Mouse (Mus musculus) thymus, adult 18-20 months (tissue): ENCODE results near the gene Cfap54.
A peak's percentile ranks its signal among the peaks of the same experiment; 100 is the strongest.

Experiments used
- DNase-seq, 2 experiments: peaks; one replicate each; pipeline ENCODE4 v3.0.0; 2022; ENCODE audit warnings: mixed read lengths in 2 of 2

Gene Cfap54

DNA sequence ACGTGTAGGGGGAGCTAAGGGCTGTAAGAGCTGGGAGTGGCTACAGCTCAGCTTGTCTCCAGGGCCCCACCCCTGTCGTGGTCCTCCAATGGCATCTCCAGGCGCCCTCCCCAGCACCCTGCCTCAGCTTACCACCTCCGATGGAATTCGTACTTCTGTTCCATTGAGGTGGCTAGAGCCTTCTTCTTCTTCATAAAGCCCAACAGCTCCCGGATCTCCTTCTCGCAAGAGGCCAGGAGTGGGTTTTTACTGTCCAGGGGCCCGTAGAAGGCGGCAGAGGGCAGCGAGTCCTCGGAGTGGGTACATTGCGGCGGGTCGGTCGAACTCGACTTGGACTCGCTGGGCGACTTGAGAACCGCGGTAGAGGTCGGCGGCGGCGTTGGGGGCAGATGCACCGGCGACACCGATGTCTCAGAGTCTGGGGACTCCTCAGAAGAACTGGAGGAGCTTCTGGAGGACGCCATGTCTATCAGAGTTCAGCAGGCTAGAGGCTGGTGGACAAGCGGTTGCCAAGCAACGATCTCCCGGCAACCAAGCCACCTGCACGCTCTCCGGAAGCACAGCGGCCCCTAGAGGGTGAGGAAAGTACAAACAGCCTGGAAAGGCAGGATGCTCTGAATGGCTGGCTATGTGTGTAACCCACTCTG lies at the start of gene Cfap54:
Cfap54 (minus strand) TSS at position 486 of the 647 bp plus-strand sequence.
- DNase-seq, result peak; percentile 75 to 86

DNA sequence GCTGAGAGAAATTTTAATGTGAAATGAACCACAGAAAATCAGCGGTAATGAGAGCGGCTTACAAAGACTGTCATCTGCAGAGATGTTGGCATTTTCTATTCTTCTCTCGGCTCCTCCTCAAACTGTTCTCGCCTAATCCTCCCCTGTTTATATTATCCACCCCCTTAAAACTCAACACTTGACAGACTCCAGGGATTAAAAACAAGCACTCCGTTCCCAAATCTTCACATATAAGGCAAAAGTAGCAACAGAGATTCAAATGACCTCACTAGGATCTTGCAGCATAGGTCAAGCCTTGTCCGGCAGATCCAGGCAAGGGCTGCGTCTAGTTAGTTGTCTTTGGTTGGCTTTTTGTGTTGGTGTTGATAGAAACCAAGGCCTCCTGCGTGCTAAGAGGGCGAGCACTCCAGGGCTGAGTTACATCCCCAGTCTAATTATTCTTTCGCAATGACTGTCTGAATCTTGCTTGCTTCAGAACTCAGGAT lies 49.1 kb upstream of the Cfap54 start:
- DNase-seq, result no peak

DNA sequence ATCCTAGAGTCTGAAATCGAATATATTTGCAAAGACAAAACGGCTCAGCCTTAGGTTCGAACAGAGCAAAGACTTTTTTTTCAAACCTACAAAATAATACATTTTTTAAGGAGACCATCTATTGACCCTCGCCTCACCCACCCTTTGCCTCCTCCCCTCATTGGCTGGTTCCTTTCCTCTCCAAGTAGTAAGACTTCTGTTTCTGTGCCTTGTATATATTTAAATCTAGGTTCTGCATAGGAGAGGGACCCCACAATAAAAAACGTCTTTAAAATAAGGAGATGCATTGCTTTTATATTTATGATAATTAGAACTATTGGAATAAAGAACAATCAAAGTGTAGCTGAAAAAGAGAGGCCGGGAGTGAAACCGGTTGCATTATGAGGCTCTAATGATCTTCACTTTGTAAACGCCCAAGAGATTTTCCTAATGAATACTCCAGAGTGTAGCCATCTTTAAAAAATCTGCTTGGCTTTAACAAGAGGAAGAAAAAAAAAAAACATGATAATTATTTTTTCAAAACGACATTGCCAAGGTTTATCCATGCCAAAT lies 48.6 kb upstream of the Cfap54 start:
- DNase-seq, result no peak

DNA sequence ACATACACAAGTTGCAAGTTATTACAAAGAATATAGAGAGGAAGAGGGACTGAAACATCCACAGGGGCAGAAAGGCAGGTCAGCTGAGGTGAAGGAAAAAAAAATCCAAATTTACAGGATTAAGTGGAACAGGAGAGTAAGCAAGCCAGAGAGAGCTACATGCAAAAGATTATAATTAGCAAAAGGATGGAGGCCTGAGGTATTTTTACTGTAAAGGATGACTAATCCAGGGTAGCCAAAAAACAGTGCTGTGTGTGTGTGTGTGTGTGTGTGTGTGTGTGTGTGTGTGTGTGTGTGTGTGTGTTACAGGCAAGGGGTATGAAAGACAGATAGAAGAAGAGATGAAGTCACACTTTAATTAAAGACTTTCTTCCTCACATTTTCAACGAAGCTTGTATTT lies 47.9 kb upstream of the Cfap54 start:
- DNase-seq, result no peak

DNA sequence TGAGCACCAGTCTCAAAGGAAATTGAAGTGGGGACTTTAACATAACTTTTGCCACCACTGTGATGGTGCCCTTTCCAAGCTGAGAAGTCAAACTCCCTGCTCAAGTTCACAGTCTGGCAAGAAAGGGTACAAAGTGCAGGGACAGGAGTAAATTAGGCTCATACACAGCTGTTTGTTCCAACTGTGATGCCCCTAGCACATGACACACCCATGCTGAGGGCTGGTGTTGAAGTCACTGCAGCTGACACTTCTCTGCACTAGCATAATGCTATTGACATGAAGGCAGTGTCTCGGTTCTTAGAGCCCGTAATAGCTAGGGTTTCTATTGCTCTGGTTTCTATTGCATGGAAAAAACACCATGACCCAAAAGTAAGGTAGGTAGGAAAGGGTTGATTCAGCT lies 47.1 kb upstream of the Cfap54 start:
- no peak for DNase-seq

DNA sequence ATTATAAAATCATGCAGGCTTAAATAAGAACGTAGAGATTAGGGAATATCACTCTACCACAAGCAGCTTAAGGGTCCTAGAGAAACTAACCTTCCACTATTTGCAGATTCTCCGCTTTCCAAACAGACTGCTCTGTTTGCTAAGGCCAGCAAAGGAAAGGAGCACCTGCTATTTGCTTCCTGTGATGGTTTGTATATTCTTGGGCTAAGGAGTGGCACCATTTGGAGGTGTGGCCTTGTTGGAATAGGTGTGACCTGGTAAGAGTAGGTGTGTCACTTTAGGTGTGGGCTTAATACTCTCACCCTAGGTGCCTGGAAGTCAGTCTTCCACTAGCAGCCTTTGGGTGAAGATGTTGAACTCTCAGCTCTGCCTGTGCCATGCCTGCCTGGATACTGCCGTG lies 44.6 kb upstream of the Cfap54 start:
- DNase-seq, result no peak

DNA sequence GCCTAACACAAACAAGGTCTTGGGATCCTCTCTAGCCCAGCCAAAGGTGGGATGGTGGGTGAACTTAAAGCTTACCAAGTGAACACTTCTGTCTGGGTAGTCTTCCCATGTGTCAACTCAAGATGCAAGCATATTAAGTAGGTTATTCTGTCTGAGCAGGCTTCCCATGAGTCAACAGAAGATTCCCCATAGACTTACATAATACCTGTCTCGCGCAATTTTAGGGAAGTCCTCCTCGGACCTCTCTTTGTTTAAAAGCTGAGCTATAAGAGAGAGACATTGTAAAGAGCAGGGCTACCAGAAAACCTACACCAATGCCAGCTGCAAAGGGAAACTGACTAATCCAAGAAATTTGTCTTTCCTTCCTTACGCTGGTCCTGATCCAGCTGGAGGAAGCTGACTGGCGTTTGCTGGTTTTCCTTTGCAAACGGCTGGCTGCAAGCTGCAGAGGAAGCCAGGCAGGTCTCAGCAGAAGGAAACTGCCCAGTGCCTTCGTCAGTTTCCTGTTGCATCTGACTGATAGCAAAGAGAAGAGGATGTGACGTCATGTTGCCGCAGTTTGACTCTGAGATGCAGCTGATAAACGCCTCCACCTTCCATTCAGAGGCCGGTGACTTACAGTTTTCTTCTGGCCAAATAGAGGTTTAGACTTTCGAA lies 42.7 kb upstream of the Cfap54 start:
- peak; percentile 73 to 87 for DNase-seq

DNA sequence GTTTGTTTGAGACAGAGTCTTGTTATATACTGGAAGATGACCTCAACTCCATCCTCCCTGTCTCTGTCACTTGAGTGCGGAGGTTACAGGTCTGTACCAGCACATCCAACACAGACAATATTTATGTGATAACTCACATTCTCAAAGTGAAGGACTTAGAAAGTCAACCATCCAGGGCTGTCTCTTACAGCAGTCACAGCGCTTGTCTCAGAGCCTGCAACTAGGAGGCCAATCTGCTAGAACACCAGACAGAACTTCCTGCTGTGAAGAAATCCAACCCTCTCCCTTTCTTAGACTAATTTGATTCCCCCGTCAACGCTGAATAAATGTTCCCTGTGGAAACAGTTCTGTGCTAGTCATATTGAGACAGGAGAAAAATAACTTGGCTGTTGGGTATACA lies 41.9 kb upstream of the Cfap54 start:
- no peak for DNase-seq

DNA sequence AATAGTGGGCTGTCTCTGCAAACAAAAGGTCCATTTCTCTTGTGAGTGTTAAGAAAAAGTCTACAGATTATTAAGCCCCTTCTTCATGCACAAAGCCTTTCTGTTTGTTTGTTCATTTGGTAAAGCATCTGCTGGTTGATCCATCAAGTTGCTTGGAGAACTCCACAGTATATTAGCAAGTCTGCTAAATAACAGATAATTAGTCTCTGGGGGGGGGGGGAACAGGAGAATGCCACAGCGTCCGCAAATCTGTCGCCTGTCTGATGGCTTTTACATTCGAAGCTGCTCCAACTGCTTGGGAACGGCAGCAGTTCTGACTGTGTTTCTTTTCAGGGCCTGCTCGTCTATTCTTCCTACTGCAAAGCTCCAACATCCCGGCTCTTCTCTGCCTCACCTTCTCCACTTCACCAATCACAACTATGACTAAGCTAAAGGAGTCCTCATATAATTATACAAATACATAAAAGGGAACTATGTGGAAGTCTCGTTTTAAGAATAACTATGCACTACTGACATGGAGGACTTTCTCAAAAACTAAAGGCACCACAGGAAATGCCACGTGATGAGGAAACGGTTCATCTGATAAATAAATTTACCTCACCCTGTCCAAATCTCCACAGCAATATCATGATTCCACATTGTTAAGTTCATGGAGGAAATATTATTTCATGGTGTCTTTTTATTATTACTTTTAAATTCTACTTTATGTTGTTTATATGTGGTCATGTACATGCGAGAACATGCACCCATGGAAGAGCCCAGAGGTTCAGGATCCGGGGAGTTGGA lies 41.2 kb upstream of the Cfap54 start:
- DNase-seq, result no peak

DNA sequence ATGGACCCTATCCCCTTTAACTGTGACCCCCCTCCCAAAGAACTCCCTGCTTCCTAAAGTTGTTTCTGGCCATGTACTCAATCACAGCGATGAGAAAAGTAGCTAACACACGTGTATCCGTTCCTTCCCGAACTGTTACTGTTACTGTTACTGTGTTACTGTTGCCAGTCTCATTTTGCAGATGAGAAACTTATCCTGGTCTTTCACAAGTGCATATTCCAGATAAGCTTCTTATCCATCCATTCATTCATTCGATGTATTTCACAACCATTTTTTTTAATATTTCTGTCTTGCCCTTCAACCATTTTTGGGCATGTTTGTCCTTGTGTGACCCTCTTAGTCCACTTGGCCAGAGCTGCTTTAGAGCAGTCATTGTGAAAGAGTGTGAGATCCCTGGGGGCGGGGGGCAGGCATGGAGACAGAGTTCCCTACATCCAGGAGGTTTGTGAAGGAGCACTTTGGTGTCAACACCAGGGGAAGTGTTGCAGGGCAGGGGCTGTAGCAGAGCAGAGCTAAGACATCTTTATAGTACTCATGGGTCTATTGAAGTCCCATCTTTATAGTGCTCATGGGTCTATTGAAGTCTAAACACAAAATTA lies 39.9 kb upstream of the Cfap54 start:
- DNase-seq, result no peak

DNA sequence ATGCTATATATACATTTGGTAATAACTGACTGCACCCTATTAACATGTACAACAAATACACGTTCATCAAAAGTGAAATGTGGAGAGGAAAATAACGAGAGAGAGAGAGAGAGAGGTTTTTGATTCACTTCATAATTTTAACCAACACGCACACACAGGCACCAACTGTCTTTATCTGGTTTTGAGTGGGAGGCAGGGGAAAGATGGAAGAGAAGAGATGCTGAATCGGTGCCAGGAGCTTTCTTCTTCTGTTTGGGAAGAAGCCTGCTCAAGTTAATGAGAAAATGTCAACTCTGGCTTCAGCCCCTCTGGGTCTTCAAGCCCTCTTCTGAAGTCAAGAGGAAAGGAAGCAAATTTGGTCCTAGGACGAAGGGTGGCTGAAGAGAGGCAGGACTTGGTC lies 38.4 kb upstream of the Cfap54 start:
- no peak for DNase-seq

DNA sequence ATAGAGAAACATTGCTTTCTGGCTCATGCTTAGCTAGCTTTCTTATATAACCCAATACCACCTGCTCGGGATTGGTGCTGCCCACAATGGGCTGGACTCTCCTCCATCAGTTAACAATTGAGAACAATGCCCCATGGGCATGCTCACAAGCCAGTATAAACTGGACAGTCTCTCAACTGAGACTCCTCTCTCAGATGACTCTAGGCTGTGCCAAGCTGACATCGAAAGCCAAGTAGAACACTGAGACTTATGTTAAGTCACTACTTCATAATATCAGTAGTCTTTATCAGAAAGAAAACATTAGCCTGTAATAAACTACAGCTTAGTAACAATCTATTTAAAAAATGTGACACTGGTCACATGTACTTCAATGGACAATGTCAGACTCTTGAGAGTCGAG lies 35.2 kb upstream of the Cfap54 start:
- DNase-seq, result no peak

DNA sequence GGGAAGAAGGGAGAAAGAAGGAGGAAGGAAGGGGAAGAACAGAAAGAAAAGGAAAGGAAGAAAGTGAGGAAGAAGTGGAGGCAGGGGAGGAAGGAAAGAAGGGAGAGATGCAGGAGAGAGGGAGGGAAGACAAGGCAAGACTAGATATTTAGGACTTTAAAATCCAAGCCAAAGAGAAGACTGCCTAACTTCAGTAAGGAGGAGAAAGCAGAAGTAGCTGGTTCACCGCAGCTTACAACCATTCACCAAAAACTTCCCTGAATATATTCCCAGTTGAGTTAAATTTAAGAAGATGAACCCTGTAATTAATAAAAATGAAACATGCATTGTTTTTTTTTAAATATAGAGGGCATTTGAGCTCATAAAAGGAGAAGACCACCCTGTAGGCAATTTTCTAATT lies 34.3 kb upstream of the Cfap54 start:
- no peak for DNase-seq

DNA sequence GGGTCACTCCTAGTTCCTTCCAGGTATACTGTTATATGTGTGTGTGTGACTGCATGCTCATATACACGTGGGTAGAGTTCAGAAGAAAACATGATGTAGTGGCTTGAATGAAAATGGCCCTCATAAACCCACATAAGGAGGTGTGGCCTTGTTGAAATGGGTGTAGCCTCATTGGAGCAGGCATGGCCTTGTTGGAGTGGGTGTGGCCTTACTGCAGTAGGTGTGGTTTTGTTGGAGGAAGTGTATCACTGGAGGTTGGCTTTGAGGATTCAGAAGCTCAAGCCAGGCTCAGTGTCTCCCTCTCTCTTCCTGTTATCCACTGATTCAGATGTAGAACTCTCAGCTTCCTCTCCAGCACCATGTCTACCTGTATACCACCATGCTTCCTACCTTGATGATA lies 33.4 kb upstream of the Cfap54 start:
- DNase-seq, result no peak

DNA sequence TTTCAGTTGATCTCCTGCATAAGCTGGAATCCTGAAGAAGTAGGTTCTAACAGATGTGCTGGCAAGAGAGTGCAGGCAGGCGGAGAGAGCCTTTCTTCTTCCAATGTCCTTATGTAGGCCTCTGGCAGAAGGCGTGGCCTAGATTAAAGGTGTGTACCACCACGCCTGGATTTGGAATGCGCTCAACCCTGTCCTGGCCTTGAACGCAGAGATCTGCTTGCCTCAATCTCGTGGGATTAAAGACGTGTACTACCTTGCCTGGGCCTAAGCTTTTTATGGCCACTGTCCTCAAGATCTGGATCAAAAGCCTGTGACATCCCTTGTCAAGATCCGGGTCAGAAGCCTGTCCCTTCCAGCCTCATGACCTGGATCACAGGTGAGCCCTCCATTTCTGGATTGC lies 32.5 kb upstream of the Cfap54 start:
- no peak for DNase-seq

DNA sequence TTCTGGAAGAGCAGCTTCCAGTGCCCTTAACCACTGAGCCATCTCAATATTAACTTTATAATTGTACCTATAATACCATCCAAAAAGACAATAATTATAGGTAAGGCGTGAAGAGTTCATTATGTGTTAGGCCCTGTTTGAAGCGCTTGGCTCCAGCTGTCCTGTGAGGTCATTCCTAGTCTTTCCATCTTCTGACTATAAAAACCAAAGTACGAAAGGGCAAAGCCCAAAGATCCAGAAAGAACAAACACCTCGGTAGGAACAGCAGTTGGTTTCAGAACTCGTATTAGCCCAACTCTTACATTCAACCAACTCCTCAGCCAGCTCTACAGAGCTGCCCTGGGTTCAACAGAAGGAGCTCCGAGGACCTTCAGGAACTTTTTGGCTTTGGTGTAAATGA lies 30.6 kb upstream of the Cfap54 start:
- no peak for DNase-seq

DNA sequence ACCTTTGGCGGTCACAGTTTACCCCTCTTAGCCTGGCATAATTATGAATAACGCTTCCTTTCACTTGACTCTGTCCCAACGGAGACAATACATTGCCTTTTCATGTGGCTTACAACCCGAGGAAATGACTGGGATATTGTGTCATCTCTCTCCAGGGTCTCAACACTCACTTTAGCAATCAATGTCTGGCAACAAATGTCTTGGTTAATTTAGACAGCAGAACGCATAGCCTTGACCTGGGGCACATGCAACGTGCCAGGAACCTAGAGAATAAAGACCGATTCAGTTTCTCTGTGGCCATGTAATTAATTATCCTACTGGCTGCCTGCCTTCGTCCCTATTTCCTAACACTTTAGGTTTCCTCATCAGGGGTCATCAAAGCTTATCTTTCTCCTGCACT lies 30.0 kb upstream of the Cfap54 start:
- DNase-seq, result no peak

DNA sequence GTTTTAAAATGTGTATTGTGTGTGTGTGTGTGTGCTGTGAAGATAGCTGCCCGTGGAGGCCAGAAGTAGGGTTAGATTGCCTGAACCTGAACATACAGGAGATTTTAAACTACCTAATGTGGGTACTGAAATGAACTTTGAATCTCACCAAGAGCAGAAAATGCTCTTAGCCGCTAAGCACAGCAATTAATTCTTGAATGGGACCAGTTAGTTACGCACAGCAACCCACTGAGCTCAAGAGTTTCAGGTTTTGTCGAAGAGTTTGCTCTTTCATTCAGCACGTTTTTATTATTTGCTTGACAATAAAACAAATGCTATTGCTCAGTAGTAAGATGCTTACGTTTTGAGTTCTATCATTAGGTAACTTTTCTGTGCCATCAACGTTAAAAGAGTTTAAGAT lies 23.9 kb upstream of the Cfap54 start:
- no peak for DNase-seq

DNA sequence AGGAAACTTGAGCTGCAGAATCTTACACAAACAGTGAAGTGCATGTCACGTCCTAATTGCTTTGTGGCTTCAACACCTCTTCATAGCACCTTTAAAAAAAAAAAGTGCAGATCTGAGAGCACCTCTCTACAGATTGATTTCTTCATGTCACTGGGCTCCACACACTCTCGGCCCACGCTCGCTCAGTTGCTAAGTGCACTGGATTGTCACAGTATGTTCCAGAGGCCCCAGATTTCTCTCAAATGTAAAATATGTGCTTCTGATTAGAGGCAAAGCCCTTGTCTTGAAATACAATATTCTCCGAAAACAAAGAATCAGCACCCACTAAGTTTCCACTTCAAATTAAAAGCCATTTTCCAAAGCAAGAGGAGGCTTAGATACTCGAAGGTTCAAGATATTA lies 22.9 kb upstream of the Cfap54 start:
- DNase-seq, result no peak

DNA sequence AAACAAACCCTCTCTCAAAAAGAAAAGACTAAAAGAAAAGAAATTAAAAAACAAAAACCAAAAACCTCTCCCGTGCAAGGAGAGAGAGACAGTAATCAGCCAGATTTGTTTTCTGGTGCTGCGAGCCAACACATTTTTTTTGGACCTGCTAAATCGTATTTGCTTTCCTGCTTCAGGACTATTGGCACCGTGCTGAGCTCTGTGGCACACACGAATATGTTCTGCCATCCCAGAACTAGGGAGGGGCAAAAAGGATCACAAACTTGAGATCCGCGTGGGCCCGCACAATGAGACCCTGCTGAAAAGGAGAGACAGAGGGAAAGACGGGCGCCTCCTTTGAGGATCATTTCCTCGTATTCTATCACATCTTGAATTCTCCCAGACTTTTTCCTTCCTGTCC lies 22.3 kb upstream of the Cfap54 start:
- no peak for DNase-seq

DNA sequence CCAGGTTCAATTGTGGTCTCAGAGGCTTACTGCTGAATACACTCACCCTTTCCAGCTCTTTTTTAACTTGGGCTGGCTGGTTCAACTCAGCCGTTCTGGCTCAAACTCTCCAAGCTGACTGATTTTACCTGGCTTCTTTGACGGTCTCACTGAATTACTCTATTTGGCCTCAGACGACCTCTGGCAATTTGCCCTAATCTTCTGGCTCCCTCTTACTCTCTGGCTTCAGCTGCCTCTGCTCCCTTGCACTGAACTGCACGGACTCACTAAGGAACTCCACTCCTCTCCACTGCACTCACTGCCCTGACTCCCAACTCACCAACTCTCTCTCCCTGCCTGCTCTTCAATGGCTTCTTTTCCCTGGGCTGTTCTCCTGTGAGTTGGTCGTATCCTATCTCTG lies 20.9 kb upstream of the Cfap54 start:
- no peak for DNase-seq

DNA sequence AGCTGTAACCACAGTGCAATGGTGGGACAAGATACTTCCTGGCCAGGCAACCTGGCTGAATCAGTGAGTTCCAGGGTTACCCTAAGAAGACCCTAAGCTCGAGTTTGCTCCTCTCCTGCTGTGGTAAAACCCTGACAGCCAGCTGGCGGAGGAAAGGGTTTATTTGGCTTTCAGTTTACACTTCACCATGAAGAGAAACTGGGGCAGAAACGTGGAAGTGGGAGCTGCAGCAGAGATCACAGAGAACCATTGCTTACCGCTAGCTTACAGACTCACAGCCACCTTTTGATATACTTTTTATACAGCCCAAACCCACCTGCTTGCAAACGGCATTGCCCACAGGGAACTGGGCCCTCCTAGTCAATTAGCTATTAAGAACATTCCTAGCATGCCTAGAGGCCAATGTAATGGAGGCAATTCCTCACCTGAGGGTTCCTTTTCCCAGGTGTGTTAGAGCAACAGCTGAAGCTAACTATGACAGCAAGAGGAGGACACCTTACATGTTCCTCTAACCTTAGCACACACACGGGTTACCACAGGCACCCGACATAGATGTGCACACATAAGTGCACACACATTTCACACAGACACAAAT lies 16.9 kb upstream of the Cfap54 start:
- peak; percentile 37 to 63 for DNase-seq

DNA sequence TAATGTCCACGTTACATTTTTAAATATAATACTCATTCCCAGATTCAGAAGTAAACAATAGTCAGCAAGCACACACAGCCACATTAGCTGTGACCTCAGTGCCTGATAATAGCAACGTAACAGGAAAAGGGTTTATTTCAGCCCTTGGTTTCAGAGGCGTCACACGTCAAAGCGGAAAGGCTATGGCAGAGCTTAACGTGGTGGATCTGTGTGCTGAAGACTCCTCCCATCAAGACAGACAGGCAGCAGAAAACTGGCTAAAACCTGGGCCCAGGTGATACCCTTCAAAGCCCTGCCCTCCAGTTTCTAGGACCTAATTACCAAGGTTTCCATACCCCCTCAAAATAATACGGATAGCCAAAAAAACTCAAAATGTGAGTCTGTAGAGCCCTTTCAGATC lies 16.0 kb upstream of the Cfap54 start:
- no peak for DNase-seq
